Mouse (Mus musculus) activated CD4-positive, CD25-positive, alpha-beta regulatory T cell, adult 4 months (primary cell): ENCODE results near the gene Prkg1. TPM values are rescaled to one million over a fixed set of nuclear protein-coding genes. Genes with fewer than 3 reads are reported as not detected.

Source experiments
- ATAC-seq: one replicate; pipeline ENCODE4 v1.8.0; 2017
- polyA plus RNA-seq, 2 experiments: library from polyadenylated mRNA; unstranded; fragments of 100-300 nt; shearing (Covaris generic); gene quantifications; one replicate each; pipeline ENCODE4 v1.2.1; 2017

The Prkg1 gene
- under 1 TPM in 1 of 2 experiments, not detected in 1; 0.20 TPM for polyA plus RNA-seq

DNA sequence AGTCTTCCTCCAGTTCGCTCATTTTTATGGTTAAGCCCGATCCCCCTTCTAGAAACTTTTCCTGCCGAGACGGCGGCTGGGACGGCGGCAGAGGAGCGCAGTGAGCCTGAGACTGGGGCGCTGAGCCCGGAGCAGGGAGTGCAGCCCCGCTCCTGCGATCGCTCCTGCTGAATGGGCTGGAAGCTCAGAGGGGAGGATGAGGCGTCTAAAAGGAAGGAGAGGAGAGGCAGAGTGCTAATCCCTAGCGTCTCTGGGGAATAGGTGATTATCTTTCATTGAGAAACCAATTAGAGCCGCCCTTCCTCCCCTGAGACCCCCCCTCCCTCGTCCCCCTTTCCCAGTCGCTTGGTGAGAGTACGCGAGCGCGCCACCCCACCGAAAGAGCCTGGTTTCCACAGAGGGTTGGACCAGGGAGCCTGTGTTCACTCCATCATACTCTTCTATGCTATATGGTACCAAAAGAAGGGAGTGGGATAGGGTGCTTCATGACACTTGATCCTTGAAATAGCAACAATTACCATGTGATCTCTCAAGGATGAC, at the start of gene Prkg1:
Prkg1 (minus strand) TSS at position 233 of the 540 bp plus-strand sequence.
- no peak for ATAC-seq

DNA sequence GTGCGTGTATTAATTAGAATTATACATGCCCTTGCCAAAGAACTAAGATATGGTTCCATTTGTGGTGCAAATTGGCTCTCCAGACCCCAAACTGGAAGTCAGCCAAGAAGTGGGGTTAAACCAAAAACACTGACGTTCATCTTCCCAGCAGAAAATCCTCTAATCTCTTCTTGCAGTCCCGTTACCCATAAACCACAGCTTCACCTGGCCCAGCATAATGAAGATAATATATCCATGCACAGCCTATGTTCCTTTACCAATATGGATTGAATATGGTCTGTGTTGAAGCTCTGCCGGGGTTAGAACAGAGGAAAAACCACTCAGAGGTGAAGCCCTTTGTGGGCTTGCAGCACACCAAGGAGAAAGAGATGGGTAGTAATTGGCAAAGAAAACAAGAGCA, 48.3 kb upstream of the Prkg1 start:
- no peak for ATAC-seq

DNA sequence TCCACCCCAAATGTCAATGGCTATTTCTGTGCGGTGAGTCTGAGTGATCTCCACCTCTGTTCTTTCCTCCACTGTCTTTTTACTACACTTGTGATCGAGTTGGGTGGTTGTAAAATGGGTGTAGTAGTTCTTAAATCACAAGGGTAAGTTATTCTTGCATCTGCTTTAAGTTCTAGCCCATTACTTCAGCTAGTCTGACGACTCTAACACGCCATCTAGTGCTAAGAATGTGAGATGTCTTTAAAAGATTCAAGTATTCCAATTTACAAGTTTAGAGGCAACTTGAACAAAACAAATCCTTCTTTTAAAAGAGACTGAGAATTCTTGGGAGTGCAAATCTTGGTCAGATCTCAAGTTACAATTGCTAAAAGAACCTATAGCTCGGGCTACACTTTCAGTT, 46.5 kb upstream of the Prkg1 start:
- ATAC-seq = no peak

DNA sequence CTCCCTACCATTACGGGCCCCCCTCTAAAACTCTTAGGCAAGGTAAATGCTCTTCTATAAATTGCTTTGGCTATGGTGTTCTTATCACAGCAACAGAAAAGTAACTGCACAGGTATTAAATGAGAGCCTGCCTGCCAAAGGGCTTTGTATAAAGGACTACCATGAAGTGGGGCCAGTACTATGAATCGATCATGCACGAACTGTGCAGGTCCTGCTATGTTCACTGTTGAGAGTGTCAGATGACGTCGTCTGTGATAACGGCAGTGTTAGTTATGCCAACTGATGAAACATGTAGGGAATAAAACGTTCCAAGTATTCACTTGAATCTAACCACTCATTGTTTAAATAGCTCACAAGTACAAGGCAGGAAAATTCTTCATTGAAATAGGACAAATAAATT, 40.6 kb upstream of the Prkg1 start:
- no peak for ATAC-seq

DNA sequence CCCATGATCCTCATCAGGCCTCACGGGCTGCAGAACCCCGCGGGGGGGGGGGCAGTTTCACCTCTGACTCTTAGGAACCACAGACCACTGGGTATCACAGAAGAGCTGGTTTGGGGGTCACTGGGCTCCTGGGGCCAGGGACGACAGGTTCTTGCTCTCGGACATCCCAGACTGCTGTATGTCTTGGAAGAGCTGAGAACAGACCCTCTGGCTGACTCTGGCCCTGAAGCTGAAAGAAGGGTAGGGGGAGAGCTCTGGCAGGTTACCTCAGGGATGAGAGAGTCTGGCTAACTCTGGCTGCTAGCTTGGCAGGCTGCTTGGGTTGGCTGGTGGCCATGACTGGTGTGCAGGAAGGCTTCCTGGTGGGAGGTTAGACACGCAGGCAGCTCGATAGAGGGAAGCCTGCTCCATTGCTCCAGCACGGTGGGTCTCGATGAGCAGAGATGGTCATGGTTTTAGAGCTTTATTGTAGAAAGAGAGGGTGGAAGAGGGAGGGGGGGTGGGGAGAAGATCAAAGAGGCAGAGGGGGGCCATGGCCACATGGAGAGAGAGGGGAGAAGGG, 30.7 kb upstream of the Prkg1 start:
- no peak for ATAC-seq

DNA sequence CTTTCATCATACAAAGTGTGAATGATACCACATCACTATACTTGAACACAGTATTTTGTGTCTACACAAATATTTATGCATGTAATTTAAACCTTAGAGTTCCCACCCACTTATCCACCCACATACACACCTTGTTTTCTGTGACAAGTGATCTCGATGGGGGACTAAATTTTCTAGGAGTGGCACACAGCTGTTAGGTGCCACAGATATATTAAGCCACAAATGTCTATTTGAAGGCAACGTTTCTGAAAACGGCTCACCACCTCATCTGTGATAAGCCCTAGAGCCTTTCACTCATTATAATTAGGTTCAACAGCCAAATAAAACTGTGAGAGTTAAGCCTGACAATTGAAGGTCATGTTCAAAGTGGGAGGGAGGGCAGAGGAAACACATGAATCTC, 26.9 kb upstream of the Prkg1 start:
- ATAC-seq = no peak

DNA sequence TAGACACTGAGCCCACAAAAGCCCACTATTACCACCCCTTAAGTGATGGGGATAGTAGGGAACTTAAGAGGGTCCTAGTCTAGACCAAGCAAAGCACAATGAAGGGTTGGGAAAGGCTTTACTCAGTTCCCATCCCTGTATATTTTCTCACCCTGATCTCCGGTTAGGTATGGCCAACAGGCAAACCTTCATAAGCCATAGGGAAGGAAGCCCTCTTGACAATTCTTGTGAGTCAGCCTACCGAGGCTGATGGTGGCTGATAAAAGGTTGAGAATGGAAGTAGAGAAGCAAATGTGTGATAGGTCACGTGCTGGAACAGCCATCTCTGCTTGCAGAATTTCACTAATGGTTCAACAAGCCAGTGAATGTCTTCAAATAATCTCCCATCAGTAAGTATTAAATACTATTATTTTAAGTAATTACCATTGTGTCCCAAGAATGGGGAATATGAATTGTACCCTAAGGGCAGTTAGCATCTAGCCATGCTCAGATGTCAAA, 16.7 kb upstream of the Prkg1 start:
- ATAC-seq = no peak

DNA sequence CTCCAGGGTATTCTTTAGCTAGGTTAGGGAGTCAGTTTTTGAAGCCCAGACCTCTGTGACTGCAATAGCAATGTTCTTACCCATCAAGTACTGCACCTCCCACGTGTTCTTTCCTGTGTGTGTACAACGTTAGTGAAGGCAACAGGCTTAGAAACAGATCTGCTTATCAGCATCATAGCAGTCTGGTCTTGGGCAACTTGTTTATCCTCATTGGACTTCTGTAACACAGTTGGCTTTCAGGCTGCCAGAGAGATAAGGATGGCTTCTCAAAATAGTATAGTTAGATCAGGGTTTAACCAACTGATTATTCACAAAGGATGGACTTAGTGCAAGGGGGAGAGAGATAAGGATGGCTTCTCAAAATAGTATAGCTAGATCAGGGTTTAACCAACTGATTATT, 16.2 kb upstream of the Prkg1 start:
- ATAC-seq = no peak

DNA sequence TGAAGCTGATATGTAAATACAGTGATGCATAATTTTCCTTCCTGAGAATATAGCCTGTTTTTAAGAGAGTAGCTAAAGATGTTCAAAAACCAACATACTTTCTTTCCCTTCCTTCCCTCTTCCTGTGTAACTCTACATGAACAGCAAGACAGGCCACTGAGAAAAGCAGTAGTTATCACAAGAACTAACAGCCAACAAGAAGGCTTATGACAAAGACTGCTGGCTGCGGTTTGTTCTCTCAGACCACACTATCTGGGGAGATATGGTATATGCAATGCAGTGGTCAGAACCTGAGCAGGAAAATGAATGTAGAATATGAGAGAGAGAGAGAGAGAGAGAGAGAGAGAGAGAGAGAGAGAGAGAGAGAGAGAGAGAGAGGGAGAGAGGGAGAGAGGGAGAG, 15.4 kb upstream of the Prkg1 start:
- no peak for ATAC-seq

DNA sequence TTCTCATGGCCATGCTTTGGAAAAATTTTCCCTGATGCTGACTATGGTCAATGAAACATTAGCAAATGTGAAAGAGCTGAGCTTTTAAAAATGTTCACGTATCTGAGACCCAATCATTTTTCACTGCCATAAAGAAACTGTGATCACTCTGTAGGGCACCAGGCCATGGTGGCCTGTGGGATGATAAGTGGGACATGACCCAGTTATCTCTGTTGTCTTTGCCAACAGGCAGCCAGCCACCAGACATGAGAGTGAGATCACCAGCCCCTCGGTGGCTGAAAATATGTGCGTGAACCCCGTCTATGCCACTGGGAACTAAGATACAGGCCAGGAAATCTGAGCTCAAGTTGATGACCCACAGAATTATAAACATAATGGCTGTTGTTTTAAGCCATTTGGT, 14.2 kb upstream of the Prkg1 start:
- no peak for ATAC-seq

DNA sequence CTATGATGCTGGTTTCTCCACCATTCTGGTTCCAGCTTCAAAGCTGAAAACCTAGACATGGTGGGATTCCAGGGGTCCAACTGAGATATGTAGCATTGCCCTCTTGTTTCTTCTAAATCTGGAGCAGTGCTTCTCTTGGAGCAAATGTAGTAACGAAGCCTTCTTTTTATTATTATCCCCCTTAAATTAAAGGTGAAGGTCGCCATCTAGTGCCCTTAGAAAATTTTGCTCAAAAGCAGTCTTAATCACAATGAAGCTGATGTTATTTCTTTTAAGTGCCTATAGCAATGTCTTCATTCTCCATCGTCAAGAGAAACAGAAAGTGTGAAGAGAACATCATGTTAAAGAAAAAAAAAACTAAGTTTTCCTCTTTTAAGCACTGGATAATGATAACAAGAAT, 2.2 kb upstream of the Prkg1 start:
- ATAC-seq = no peak

DNA sequence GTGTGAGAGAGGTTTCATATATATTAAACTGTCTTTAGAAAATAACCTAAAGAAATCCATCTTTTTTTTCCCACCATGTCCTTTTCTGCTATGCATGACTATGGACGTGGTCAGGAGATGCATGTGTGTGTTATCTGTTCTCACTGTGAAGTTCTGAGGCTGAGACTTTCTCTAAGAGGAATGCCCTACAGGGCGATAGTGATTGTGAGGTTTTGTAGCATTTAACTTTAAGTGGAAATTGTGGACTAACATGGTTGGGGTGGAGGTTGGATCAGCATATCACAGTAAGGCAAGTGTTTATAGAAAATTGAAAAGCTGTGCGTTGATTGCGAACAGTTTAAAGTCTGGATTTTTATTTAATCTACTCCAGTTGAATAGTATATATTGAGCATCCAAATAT, 618 bp upstream of the Prkg1 start:
- ATAC-seq = no peak

DNA sequence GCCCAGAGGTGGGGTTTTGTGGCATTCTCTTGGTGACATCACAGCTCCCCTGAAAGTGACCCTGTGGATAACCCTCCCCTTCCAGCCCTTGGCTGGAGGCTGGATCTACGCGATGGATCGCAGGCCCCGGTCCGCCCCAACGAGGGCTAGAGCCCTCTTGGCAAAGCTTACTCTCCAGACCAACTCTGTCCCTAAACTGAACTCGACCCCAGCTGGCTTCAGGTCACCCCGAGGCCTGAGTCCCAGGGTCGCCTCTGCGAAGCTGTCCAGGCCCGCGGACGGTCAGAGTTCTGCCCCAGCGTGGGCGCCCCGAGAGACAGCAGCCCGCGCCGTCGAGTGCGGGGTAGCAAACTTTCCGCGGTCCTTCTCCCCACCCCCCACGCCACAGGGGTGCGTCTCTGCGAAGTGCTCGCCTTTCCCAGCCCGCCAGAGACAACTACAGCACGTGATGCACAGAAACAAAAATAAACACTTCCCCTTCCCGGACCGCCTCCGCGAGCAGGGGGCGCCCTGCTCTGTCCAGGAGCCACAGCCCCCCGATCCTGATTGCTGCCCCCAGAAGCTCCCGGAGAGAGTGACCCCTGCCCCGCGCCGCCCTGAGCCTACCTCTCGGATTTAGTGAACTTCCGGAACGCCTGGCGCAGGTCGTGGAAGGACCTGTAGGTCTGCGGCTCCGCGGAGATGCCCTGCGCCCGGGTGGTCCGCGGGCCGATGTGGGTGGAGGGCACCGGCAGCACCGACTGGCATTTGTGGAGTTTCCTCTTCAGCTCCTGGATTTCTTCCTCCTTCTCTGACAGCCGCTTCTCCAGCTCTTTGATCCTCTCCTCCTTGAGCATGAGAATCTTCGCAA, 657 bp downstream of the Prkg1 start:
- no peak for ATAC-seq

DNA sequence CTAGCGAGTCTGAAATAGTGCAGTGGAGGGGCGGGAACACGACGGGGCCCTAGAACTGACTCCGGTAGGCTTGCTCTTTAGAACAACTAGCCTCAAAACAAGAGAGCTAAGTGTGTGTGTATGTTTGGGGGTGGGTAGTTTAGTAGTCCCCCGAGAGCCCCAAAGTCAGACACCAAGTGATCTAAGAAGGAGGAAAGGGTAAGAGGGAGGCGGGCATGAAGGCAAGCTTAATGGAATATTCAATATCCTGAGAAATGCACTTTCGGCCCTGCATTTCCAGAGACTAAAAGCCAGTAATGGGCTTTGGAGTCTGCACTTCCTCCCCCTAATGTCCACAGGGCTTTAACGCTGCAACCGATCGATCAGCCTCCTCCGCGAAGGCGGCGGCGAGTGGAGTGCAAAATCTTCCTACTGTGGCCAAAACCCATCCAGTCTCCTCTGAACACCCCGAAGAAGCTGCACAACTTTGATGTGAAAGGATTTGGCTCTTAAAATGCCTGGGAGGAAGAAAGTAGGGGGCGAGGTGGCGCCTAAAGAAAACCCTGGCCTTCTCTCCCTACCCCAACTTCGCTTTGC, 1.5 kb downstream of the Prkg1 start:
- ATAC-seq = no peak

DNA sequence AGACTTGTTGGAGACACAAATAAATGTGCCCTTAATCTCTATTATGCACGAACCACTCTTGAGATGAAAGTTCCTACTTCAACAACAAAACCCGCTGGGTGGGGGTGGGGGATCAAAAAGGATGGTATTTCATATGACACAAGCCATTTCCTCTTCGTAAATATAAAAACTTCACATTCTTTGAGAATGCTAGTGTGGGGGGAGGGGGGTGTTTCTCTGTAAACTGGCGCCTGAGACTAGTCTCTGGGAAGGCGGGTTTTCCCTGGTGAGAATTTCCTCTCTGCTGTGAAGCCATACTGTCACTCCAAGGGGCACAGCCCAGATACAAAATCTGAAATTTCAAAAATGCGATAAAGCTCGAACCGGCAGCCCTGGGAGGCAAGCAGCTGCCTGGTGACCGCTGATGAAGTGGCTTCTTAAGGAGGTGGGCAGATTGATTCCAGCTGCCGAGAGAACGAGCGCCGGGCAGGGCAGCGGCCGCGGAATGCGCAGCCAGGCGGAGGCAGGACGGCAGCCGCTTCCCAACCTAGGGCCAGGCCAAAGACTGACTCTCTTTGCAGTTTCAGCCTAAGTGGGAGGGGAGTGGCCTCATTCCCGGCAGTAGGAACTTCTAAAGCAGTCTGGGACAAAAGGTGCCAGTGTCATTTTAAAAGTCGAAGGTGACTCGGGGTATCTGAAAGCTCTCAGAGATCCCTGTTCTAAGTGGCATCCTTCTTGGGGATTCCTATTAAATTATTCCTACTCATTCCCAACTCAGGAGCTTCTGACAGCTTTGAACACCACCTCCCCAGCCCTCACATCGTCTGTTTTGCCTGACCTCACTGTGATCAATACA, 2.2 kb downstream of the Prkg1 start:
- ATAC-seq = no peak

DNA sequence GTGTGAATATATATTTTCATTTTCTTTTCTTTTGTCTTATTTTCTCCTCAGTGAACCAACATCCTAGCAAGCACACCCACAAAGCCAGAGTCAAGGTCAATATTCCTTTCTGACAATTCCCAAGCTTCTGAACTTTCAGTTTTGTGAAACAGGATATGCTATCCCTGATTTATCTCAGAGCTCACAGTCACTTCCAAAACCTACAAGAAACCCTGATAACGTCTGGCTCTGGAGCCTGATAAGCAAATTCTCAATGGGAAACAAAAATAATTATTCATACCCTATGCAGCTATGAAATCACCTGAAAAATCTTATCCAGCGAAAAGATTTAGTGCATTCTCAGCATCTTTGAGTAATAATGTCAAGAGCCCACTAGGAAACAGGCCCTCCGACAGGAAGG, 5.0 kb downstream of the Prkg1 start:
- ATAC-seq = no peak

DNA sequence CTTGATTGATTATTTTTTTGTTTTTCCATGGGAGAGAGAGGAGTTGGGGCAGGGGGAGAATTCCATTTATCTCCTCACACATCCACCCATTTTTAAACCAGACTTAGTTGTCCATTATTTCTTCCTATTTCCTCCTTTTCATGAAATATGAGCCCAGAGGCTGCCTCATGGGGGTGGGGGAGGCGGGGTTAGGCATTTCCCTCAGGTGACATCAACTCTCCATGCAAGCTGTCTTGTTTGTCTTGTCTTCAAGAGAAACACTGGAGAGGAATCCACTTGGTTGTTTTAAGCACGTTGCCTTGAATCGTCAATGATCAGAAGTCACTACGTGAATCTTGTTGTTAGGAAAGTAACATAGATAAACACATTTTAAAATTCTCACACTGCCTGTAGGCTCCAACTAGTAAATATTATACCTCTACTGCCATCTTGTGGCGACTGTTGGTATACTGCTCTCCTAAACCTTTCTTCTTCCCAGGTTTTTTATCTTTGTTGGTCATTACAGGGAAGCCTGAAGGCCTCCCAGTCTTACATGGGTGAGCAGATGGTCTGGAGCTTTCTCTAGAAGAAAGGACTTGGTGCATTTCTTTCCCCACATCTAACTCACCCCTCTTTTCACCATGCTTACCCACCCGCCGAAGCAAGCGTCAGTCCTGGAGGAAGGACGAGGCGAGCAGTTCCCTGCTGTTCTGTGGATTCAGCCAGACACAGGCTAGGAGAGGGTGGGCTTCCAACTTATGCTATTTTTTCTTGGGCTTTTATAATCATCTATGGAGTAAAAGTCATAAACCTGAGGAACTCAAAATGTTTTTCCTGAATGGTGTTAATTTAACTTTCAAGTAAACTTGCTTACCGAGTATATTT, 8.7 kb downstream of the Prkg1 start:
- ATAC-seq = no peak

DNA sequence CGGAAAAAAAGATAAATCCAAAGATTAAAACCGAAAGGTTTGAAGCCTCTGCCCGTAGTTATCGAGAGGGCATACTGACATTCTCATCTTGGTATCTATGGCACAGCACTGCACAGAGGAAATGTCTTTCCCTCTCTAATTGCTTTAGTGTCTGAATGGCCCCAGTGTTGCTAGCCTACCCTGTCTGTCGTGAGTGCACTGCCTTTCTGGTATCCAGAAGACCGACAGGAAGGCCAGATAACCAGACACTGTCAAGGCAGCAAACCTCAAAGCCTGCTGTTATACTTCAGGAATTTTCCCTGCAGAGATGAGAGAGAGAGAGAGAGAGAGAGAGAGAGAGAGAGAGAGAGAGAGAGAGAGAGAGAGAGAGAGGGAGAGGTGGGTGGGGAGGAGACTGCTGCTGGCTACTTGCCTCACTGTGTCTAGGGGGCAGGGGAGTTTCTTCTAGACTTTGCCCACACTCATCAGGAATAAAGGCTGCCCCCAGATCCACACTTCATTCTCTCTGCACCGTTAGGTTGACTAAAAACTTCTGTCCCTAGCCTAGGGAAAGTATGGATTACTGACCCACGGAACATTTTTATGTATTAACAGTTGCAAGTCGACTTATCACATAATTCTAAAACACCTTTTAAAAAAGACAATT, 10.1 kb downstream of the Prkg1 start:
- no peak for ATAC-seq

DNA sequence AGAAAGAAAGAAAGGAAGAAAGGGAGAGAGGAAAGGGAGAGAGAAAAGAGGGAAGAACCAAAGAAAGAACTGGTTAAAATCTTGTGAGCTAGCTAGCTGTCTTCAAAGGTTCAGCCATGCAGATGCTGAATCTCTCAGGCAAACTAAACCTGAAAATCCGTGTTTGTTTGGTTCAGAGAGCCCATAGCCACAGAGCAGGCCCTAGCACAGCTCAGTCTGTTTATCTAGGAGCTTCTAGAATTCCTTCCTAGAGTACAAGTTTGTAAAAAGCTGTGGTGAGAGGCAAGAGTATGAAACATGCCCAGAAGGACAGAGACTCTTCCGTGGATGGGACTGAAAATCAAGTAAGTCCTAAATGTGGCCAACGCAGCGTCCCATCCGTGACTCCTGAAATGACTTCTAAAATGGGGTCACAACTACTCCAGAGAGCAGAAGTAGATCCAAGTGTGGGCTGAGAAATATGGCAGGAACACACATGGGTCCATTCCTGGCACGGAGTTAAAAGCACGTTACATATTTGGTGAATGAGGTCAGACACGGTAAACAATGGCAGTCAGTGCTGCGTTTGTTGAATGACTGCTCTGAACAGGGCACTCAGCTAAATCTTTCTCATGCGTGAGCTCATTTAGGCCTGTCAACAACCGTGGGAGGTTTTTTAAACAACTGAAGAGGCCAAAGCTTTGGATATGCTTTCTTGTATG, 13.7 kb downstream of the Prkg1 start:
- no peak for ATAC-seq

DNA sequence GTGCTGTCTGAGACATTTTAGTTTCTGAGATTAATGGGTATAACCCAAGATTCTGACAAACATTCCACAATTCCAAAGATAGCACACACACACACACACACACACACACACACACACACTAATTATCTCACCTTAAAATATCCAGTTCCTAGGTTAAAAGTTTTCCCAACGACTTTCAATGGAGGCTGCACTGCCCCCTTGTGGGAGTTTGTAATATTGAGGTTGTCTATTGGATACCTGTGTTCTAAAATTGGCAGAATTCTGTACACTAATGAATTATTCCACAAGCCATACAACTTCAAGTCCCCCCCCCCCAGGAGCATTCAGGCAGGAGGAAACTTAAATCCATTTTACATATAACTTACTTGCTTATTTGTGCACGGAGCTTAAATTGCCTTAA, 18.2 kb downstream of the Prkg1 start:
- no peak for ATAC-seq
